Mouse (Mus musculus) heart, postnatal 0 days (tissue): ENCODE results near the gene Sel1l. TPM values are rescaled to one million over a fixed set of nuclear protein-coding genes. Genes with fewer than 3 reads are reported as not detected.

Experiments
- ATAC-seq: fragments of 200-750 bp; cut with Nextera tagmentation; 2 replicates; pipeline ENCODE4 v1.8.0; 2017; ENCODE audit warnings: low read depth, moderate number of reproducible peaks, moderate library complexity; ENCODE audit not compliant: insufficient read depth
- DNase-seq: peaks from one replicate; pipeline ENCODE4 v3.0.0-alpha.2; 2016; ENCODE audit warnings: low spot score
- H3K27ac ChIP-seq: fragments of 300-500 bp; sonication (generic); 2 replicates; pipeline ENCODE4 v1.5.1; 2014; ENCODE audit warnings: low read depth, mild to moderate bottlenecking
- H3K27me3 ChIP-seq: fragments of 300-500 bp; sonication (generic); 2 replicates; pipeline ENCODE4 v1.6.1; 2014; ENCODE audit warnings: low read length, mixed read lengths; ENCODE audit not compliant: control insufficient read depth, insufficient read depth
- H3K36me3 ChIP-seq: fragments of 300-500 bp; sonication (generic); replicated peaks from 2 replicates; pipeline ENCODE4 v1.6.1; 2014; ENCODE audit warnings: low read length, mixed read lengths; ENCODE audit not compliant: control insufficient read depth, insufficient read depth
- H3K4me1 ChIP-seq: fragments of 300-500 bp; sonication (generic); 2 replicates; pipeline ENCODE4 v1.6.1; 2014; ENCODE audit warnings: antibody characterized with exemption; ENCODE audit not compliant: control insufficient read depth, insufficient read depth
- H3K4me2 ChIP-seq: fragments of 300-500 bp; sonication (generic); 2 replicates; pipeline ENCODE4 v1.6.1; 2014; ENCODE audit warnings: low read depth, mild to moderate bottlenecking, low read length, moderate library complexity
- H3K4me3 ChIP-seq: fragments of 300-500 bp; sonication (generic); 2 replicates; pipeline ENCODE4 v1.5.1; 2014; ENCODE audit warnings: low read depth, low read length
- H3K9ac ChIP-seq: fragments of 300-500 bp; sonication (generic); replicated peaks from 2 replicates; pipeline ENCODE4 v1.6.1; 2014; ENCODE audit warnings: low read depth, low read length, mixed read lengths
- H3K9me3 ChIP-seq: fragments of 300-500 bp; sonication (generic); replicated peaks from 2 replicates; pipeline ENCODE4 v1.6.1; 2016; ENCODE audit warnings: low read length; ENCODE audit not compliant: control insufficient read depth
- CTCF ChIP-seq: IDR thresholded peaks from 2 replicates; pipeline ENCODE4 v1.5.1; 2016; ENCODE audit warnings: antibody characterized with exemption, control low read depth, low read depth
- EP300 ChIP-seq: IDR thresholded peaks from 2 replicates; pipeline ENCODE4 v1.6.1; 2016; ENCODE audit warnings: antibody characterized with exemption, low read depth
- WGBS: fragments of 180-500 bp; shearing (Covaris S2); extraction: QIAGEN DNeasy Blood & Tissue Kit; methylation state at CpG from one replicate; pipeline ENCODE4 v1.1.7; 2014; 5-methylcytosine and 5-hydroxymethylcytosine counted together
- polyA plus RNA-seq: library from polyadenylated mRNA; unstranded; fragments of >200 nt; fragmentation: Nextera tagmentation; extraction: Ambion mirVana; gene quantifications from 2 replicates; pipeline ENCODE4 v1.2.1, GENCODE M21; 2015
- total RNA-seq: library from RNA; depleted of rRNA; stranded (reverse); fragments of >200 nt; gene quantifications from 2 replicates; pipeline ENCODE4 v1.2.3, GENCODE M21; 2014; ENCODE audit warnings: low replicate concordance

Gene Sel1l
- total and polyA plus RNA-seq, 2 experiments from 2014 or later: 39.1 to 44.2 TPM

DNA sequence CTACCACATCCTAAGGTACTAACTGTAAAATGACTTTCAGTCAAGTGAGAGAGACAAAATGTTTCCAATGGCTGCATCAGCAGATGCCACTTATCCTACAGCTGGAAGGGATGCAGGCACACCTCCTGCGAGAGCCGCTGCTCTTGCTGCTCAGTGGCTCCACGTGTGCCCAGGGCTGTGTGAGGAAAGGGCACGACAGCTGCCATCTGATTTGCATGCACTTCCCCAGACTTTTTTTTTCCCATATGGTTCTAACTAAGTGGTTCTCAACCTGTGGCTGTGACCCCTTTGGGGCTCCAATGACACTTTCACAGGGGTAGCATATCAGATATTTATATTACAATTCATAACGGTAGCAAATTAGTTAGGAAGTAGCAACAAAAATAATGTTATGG, 15.0 kb downstream of the Sel1l start:
- H3K4me3 ChIP-seq: no peak overlapping the region
- 78% methylated on average over 5 of the region's 5 CpGs for WGBS
- H3K4me2 ChIP-seq: no peak overlapping the region
- no peak for DNase-seq
- no peaks in the 10 kb centered on the region for H3K4me1 ChIP-seq
- H3K9ac ChIP-seq: no peak overlapping the region
- no peak overlapping the region for H3K27ac ChIP-seq
- ATAC-seq: no peak
- TF ChIP-seq CTCF: no peak
- no peak for TF ChIP-seq EP300
- peaks cover 87% of the 10 kb centered on the region for H3K36me3 ChIP-seq
- H3K27me3 ChIP-seq: no peaks in the 10 kb centered on the region
- H3K9me3 ChIP-seq: no peaks in the 10 kb centered on the region

- H3K4me2 ChIP-seq: no peak overlapping the region
- 87% methylated on average over 3 of the region's 3 CpGs for WGBS
- ATAC-seq (no peak), DNase-seq (no peak)
- TF ChIP-seq EP300: no peak
- TF ChIP-seq CTCF: no peak
- H3K9me3 ChIP-seq: no peaks in the 10 kb centered on the region
- H3K4me1 ChIP-seq: no peaks in the 10 kb centered on the region
- no peaks in the 10 kb centered on the region for H3K27me3 ChIP-seq
- peaks cover 86% of the 10 kb centered on the region for H3K36me3 ChIP-seq
- no peak overlapping the region for H3K9ac ChIP-seq
- H3K27ac ChIP-seq: no peak overlapping the region
- no peak overlapping the region for H3K4me3 ChIP-seq
Measured at GRCm38 (mm10) chr12:91833237-91833938, 15.6 kb downstream of the Sel1l start.

GRCm38 (mm10) chr12:91831410-91831809, 17.5 kb downstream of the Sel1l start:
- Histone ChIP-seq H3K4me2 (no peak overlapping the region), H3K4me1 (no peaks in the 10 kb centered on the region), H3K27ac (no peak overlapping the region), H3K9ac (no peak overlapping the region), H3K4me3 (no peak overlapping the region), H3K36me3 (peaks cover 80% of the 10 kb centered on the region), H3K9me3 (no peaks in the 10 kb centered on the region), H3K27me3 (no peaks in the 10 kb centered on the region)
- no peak for TF ChIP-seq CTCF
- TF ChIP-seq EP300: no peak
- DNase-seq (no peak), ATAC-seq (no peak)
- WGBS: 92% methylated on average over 7 of the region's 7 CpGs

- Histone ChIP-seq H3K36me3 (peaks cover 87% of the 10 kb centered on the region), H3K4me3 (no peak overlapping the region), H3K9ac (no peak overlapping the region), H3K4me1 (no peaks in the 10 kb centered on the region), H3K9me3 (no peaks in the 10 kb centered on the region), H3K27me3 (no peaks in the 10 kb centered on the region), H3K4me2 (no peak overlapping the region), H3K27ac (no peak overlapping the region)
- no peak for TF ChIP-seq EP300
- no peak for TF ChIP-seq CTCF
- ATAC-seq (no peak), DNase-seq (no peak)
- 91% methylated on average over 12 of the region's 12 CpGs for WGBS
Measured at GRCm38 (mm10) chr12:91820461-91820860, 28.5 kb downstream of the Sel1l start.

- DNase-seq (no peak), ATAC-seq (no peak)
- Histone ChIP-seq H3K27ac (no peak overlapping the region), H3K4me3 (no peak overlapping the region), H3K9me3 (no peaks in the 10 kb centered on the region), H3K36me3 (peaks cover 86% of the 10 kb centered on the region), H3K4me2 (no peak overlapping the region), H3K27me3 (no peaks in the 10 kb centered on the region), H3K9ac (no peak overlapping the region), H3K4me1 (no peaks in the 10 kb centered on the region)
- WGBS: 90% methylated on average over 4 of the region's 4 CpGs
- TF ChIP-seq EP300: no peak
- TF ChIP-seq CTCF: no peak
Measured at GRCm38 (mm10) chr12:91818726-91819125, 30.2 kb downstream of the Sel1l start.

- ATAC-seq (0 out of 2 replicates have a peak, but pooled peaks have one; percentile 30), DNase-seq (peak; percentile 39)
- H3K4me3 ChIP-seq: no peak overlapping the region
- H3K9me3 ChIP-seq: no peaks in the 10 kb centered on the region
- no peak overlapping the region for H3K4me2 ChIP-seq
- no peak overlapping the region for H3K9ac ChIP-seq
- H3K4me1 ChIP-seq: no peaks in the 10 kb centered on the region
- peaks cover 86% of the 10 kb centered on the region for H3K36me3 ChIP-seq
- TF ChIP-seq CTCF: peak; percentile 61
- TF ChIP-seq EP300: no peak
- no peak overlapping the region for H3K27ac ChIP-seq
- 29% methylated on average over 10 of the region's 10 CpGs for WGBS
- no peaks in the 10 kb centered on the region for H3K27me3 ChIP-seq
Measured at GRCm38 (mm10) chr12:91815990-91816389, 33.0 kb downstream of the Sel1l start.
